11 mouse cellular contexts compared by ENCODE assay signal in the genomic region with DNA sequence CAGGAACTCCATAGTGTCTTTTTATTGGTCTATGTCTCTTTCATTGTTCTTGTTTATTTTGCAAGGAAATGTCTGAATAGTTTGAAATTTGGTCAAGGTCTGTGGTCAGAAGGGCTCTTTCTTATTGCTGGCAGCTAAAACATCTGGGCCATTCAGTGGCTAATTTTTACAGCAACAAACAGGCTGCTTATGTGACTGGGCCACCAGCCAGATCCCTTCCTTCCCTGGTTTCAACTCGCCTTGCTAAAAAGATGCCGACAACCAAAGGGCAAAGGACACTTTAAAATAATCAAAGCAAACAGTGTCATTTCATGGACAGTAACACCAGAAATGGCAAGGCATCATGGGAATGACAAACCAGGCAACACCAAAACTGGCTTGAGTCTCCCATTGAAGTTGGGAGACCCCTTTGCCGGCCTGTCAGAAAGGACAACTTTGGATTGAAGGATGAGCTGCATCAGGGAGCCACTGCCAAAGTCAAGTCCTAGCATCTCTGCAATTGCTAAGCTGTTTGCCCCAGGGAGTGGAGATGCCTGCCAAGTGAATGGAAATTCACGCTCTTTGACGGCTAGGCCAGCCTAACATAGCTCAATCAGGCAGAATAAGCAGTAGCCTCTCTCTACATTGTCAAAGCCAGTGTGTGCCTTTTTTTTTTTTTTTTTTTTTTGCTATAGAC. TPM values are rescaled to one million over a fixed set of nuclear protein-coding genes. Genes with fewer than 3 reads are reported as not detected.
A peak's percentile ranks its signal among the peaks of the same experiment; 100 is the strongest.
DNase-seq lines count a peak whose midpoint lies in the region; ATAC-seq and TF ChIP-seq lines count a peak whose summit lies in the region.
"Had no signal": no experiment of that assay in that cellular context is flagged by ENCODE, and none has a peak within 500 bp of the region (broad histone marks: within the 10 kb centered on the region; RNA-seq: fewer than 3 reads in every experiment).

No protein-coding gene starts in this region.

- DNase-seq in cerebellum, adult 11 months: peak; percentile 8
- DNase-seq in midbrain, postnatal 0 days (ENCODE audit: low spot score): peak; percentile 86
- DNase-seq in midbrain, embryonic 11.5 days (ENCODE audit: low spot score, missing footprints): no peak
- peak; percentile 38 for DNase-seq in gonadal fat pad, adult 2 months (ENCODE audit: low read depth)
- DNase-seq in lung, postnatal 4 days: peak; percentile 48 to 80
- DNase-seq in natural killer cell, adult 2 months (ENCODE audit: low spot score in 2 of 2): no peak
- no peak for DNase-seq in right cerebral cortex, adult 2 months (ENCODE audit: low spot score in 2 of 2)
- DNase-seq: thymus, postnatal 4 days had no signal

- H3K4me2 ChIP-seq in midbrain, postnatal 0 days (ENCODE audit: low read depth, low read length, poor library complexity, severe bottlenecking): no peak overlapping the region
- no peak overlapping the region for H3K4me2 ChIP-seq in midbrain, embryonic 11.5 days

- H3K9ac ChIP-seq in midbrain, postnatal 0 days (replicated peaks; ENCODE audit: low read length, poor library complexity, severe bottlenecking): no peak overlapping the region
- H3K9ac ChIP-seq in midbrain, embryonic 11.5 days (ENCODE audit: low read length): no peak overlapping the region

- H3K27ac ChIP-seq in midbrain, postnatal 0 days (ENCODE audit: low read depth, low read length): no peak overlapping the region
- H3K27ac ChIP-seq in midbrain, embryonic 11.5 days (ENCODE audit: low read depth, low read length): no peak overlapping the region

- no peak overlapping the region for H3K4me3 ChIP-seq in midbrain, postnatal 0 days (ENCODE audit: low read depth, low read length)
- H3K4me3 ChIP-seq in midbrain, embryonic 11.5 days (ENCODE audit: low read depth, low read length): no peak overlapping the region

- ATAC-seq in cerebellum, adult (ENCODE audit: insufficient number of reproducible peaks, low FRiP score, low TSS enrichment): no peak
- ATAC-seq in midbrain, postnatal 0 days (ENCODE audit: low FRiP score): peak; percentile 31; the same call in 1 of the 2 replicates
- no peak for ATAC-seq in midbrain, embryonic 11.5 days (ENCODE audit: low FRiP score)
- ATAC-seq: inflammation-experienced regulatory T-cells, adult 6 months had no signal

- H3K36me3 ChIP-seq in midbrain, postnatal 0 days (ENCODE audit: insufficient read depth, low read length): no peaks in the 10 kb centered on the region
- no peaks in the 10 kb centered on the region for H3K36me3 ChIP-seq in midbrain, embryonic 11.5 days (ENCODE audit: control insufficient read depth, insufficient read depth, low read length)

- no peaks in the 10 kb centered on the region for H3K27me3 ChIP-seq in midbrain, postnatal 0 days (ENCODE audit: insufficient read depth, low read length)
- no peaks in the 10 kb centered on the region for H3K27me3 ChIP-seq in midbrain, embryonic 11.5 days (ENCODE audit: control insufficient read depth, insufficient read depth, low read length)

- no peak for TF ChIP-seq CTCF in midbrain, postnatal 0 days (IDR thresholded peaks at IDR 0.05)

- 32% methylated on average over 5 of the region's 5 CpGs for WGBS in midbrain, postnatal 0 days
- 74% methylated on average over 5 of the region's 5 CpGs for WGBS in midbrain, embryonic 11.5 days

- H3K4me1 ChIP-seq in midbrain, postnatal 0 days (ENCODE audit: insufficient read depth, low read length): no peaks in the 10 kb centered on the region
- no peaks in the 10 kb centered on the region for H3K4me1 ChIP-seq in midbrain, embryonic 11.5 days (ENCODE audit: control insufficient read depth, insufficient read depth, low read length)

- H3K9me3 ChIP-seq in midbrain, postnatal 0 days (ENCODE audit: low read length): no peaks in the 10 kb centered on the region
- no peaks in the 10 kb centered on the region for H3K9me3 ChIP-seq in midbrain, embryonic 11.5 days (ENCODE audit: control insufficient read depth, low read length)

RNA-seq across cellular contexts. Expression of gene 5530401A14Rik, which starts 15.3 kb away (rescaled TPM):
- not detected in 2 replicates for total RNA-seq in midbrain, postnatal 0 days (2014; rRNA removed)
- 0.38 and 0.67 TPM in 2 replicates for polyA plus RNA-seq in midbrain, postnatal 0 days (2015; fragmentation: Nextera tagmentation; extraction: Ambion mirVana)
- polyA plus RNA-seq in midbrain, embryonic 11.5 days (2014; fragmentation: Nextera tagmentation; extraction: Ambion mirVana): 0.14 TPM in 2 replicates
- polyA plus RNA-seq in gonadal fat pad, adult 2 months (2012; rRNA removed): 0.08 TPM in 1 of 2 replicates, not detected in the other
- polyA plus RNA-seq: inflammation-experienced regulatory T-cells, adult 6 months; liver, embryonic 16.5 days had no signal

Comparison
In these comparisons a context has a peak if more than half of its experiments do, and no peak if none do; other contexts are left out.
1. DNase-seq: peak in cerebellum, adult 11 months (single experiment), midbrain, postnatal 0 days (single experiment), gonadal fat pad, adult 2 months (single experiment) and lung, postnatal 4 days (2 of 2); none in midbrain, embryonic 11.5 days (single experiment), natural killer cell, adult 2 months (0 of 2) and right cerebral cortex, adult 2 months (0 of 2).